ENCODE assay signal across 25 mouse cellular contexts in the genomic region with DNA sequence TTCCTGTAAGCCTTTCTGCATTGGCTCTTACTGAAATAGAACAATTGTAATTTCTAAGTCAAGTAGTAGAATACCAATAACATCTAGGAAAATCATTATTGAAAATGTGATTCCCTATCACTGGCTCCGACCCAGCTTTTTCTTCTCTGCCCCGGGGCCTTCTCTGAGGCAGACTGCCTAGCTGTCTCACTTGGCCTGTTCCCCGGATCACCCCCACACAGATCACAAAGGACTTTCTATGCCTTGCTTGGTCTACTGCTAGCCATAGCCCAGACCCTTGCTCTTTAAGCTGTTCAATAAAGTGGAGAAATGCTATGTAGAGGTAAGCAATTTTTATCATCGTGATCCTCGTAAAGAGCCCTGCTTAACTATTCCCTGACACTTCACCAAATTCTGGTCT.
"Had no signal": no experiment of that assay in that cellular context is flagged by ENCODE, and none has a peak within 500 bp of the region (broad histone marks: within the 10 kb centered on the region; RNA-seq: fewer than 3 reads in every experiment).

No protein-coding gene starts in this region.

- H3K4me1 ChIP-seq: liver, embryonic 12.5 days; liver, embryonic 15.5 days; lung, embryonic 15.5 days; megakaryocyte, embryonic 14.5 days; midbrain, embryonic 10.5 days; midbrain, embryonic 13.5 days had no signal

- H3K27me3 ChIP-seq: liver, embryonic 12.5 days; liver, embryonic 15.5 days; lung, embryonic 15.5 days; megakaryocyte, embryonic 14.5 days; midbrain, embryonic 13.5 days; neural tube, embryonic 13.5 days had no signal

- H3K4me2 ChIP-seq: liver, embryonic 12.5 days; liver, embryonic 15.5 days; lung, embryonic 15.5 days; midbrain, embryonic 13.5 days; neural tube, embryonic 13.5 days had no signal

- ATAC-seq: intestine, embryonic 16.5 days; liver, embryonic 12.5 days; midbrain, embryonic 13.5 days; midbrain, embryonic 16.5 days had no signal

- H3K27ac ChIP-seq: left cerebral cortex, adult 2 months; liver, embryonic 12.5 days; liver, embryonic 15.5 days; lung, embryonic 15.5 days; midbrain, embryonic 10.5 days; midbrain, embryonic 13.5 days; neural tube, embryonic 13.5 days; stomach, postnatal 0 days had no signal

- DNase-seq: kidney, adult 18-20 months; kidney, adult 9 months; kidney, postnatal 14 days; kidney, postnatal 4 days; layer of hippocampus, adult 9-11 months; liver; lung, adult 18-20 months; lung, postnatal 10 days; lung, postnatal 36 days; retina, postnatal 1 day; right cerebral cortex, postnatal 14 days; right cerebral cortex, postnatal 4 days; thymus, postnatal 25 days had no signal

- H3K9me3 ChIP-seq: liver, embryonic 12.5 days; liver, embryonic 15.5 days; lung, embryonic 15.5 days; megakaryocyte, embryonic 14.5 days; midbrain, embryonic 10.5 days; midbrain, embryonic 13.5 days; neural tube, embryonic 13.5 days had no signal

- H3K9ac ChIP-seq: liver, embryonic 12.5 days; liver, embryonic 15.5 days; lung, embryonic 15.5 days; midbrain, embryonic 13.5 days; neural tube, embryonic 13.5 days had no signal

- H3K36me3 ChIP-seq: liver, embryonic 12.5 days; liver, embryonic 15.5 days; lung, embryonic 15.5 days; midbrain, embryonic 10.5 days; midbrain, embryonic 13.5 days; neural tube, embryonic 13.5 days had no signal

- H3K4me3 ChIP-seq: left cerebral cortex, adult 2 months; liver, embryonic 12.5 days; liver, embryonic 15.5 days; lung, embryonic 15.5 days; megakaryocyte, embryonic 14.5 days; midbrain, embryonic 10.5 days; midbrain, embryonic 13.5 days; myocyte; neural tube, embryonic 13.5 days had no signal
